Mouse (Mus musculus): ENCODE results near the gene Erp29. TPM values are rescaled to one million over a fixed set of nuclear protein-coding genes. Genes with fewer than 3 reads are reported as not detected.

Erp29 gene
- total RNA-seq, 2 experiments from 2014 or later, result 44.6 to 121 TPM

GRCm38 (mm10) chr5:121393402-121393801 lies 58.9 kb downstream of the Erp29 start:
- no peak for ATAC-seq (replicated peaks; ENCODE audit: low FRiP score, poor library complexity, severe bottlenecking)

GRCm38 (mm10) chr5:121392667-121393380 lies 59.5 kb downstream of the Erp29 start:
- peak; percentile 64 for ATAC-seq (replicated peaks; ENCODE audit: low FRiP score, poor library complexity, severe bottlenecking)

GRCm38 (mm10) chr5:121389691-121390090 lies 62.6 kb downstream of the Erp29 start:
- no peak for ATAC-seq (replicated peaks; ENCODE audit: low FRiP score, poor library complexity, severe bottlenecking)

- no peak for ATAC-seq (replicated peaks; ENCODE audit: low FRiP score, poor library complexity, severe bottlenecking)
Measured at GRCm38 (mm10) chr5:121389106-121389505, 63.2 kb downstream of the Erp29 start.

- ATAC-seq (replicated peaks; ENCODE audit: low FRiP score, poor library complexity, severe bottlenecking), result no peak
Measured at GRCm38 (mm10) chr5:121387126-121387525, 65.2 kb downstream of the Erp29 start.

- no peak for ATAC-seq (replicated peaks; ENCODE audit: low FRiP score, poor library complexity, severe bottlenecking)
Measured at GRCm38 (mm10) chr5:121386120-121386909, 66.0 kb downstream of the Erp29 start.

GRCm38 (mm10) chr5:121385461-121386119 lies 66.7 kb downstream of the Erp29 start, which contains the start of gene Trafd1:
TSS of gene Trafd1 (minus strand) at chr5:121385632.
- peak; percentile 91 for ATAC-seq (replicated peaks; ENCODE audit: low FRiP score, poor library complexity, severe bottlenecking)

- ATAC-seq (replicated peaks; ENCODE audit: low FRiP score, poor library complexity, severe bottlenecking), result peak; percentile 68
Measured at GRCm38 (mm10) chr5:121384757-121385460, 67.4 kb downstream of the Erp29 start.

GRCm38 (mm10) chr5:121383857-121384756 lies 68.2 kb downstream of the Erp29 start:
- ATAC-seq (replicated peaks; ENCODE audit: low FRiP score, poor library complexity, severe bottlenecking), result no peak

- no peak for ATAC-seq (replicated peaks; ENCODE audit: low FRiP score, poor library complexity, severe bottlenecking)
Measured at GRCm38 (mm10) chr5:121380692-121381091, 71.6 kb downstream of the Erp29 start.

- no peak for ATAC-seq (replicated peaks; ENCODE audit: low FRiP score, poor library complexity, severe bottlenecking)
Measured at GRCm38 (mm10) chr5:121378678-121379256, 73.5 kb downstream of the Erp29 start.

Other genes starting within 250 kb of the Erp29 start
- 559 and 902 TPM in 2 replicates for gene Rpl6, start 248.0 kb downstream of the Erp29 start, total RNA-seq (2015; ENCODE audit: low replicate concordance)
- gene Rpl6, start 248.0 kb downstream of the Erp29 start, total RNA-seq (2017; ENCODE audit: low replicate concordance), result 408 and 598 TPM in 2 replicates
- gene Hectd4, start 232.3 kb downstream of the Erp29 start, total RNA-seq (2015; ENCODE audit: low replicate concordance), result 338 and 374 TPM in 2 replicates
- gene Hectd4, start 232.3 kb downstream of the Erp29 start, total RNA-seq (2017; ENCODE audit: low replicate concordance), result 587 and 871 TPM in 2 replicates
- gene Trafd1, start 66.9 kb downstream of the Erp29 start, total RNA-seq (2015; ENCODE audit: low replicate concordance), result 19.4 and 30.3 TPM in 2 replicates
- gene Trafd1, start 66.9 kb downstream of the Erp29 start, total RNA-seq (2017; ENCODE audit: low replicate concordance), result 19.3 and 26.5 TPM in 2 replicates
- gene Naa25, start 54.6 kb downstream of the Erp29 start, total RNA-seq (2015; ENCODE audit: low replicate concordance), result 7.9 and 10.4 TPM in 2 replicates
- 14.2 and 16.6 TPM in 2 replicates for gene Naa25, start 54.6 kb downstream of the Erp29 start, total RNA-seq (2017; ENCODE audit: low replicate concordance)
- not detected in 2 replicates for gene Tmem116, start 613 bp downstream of the Erp29 start, total RNA-seq (2015; ENCODE audit: low replicate concordance)
- 0.42 and 1.4 TPM in 2 replicates for gene Tmem116, start 613 bp downstream of the Erp29 start, total RNA-seq (2017; ENCODE audit: low replicate concordance)
- not detected in 2 replicates for gene Adam1b, start 50.9 kb upstream of the Erp29 start, total RNA-seq (2015; ENCODE audit: low replicate concordance)
- gene Adam1b, start 50.9 kb upstream of the Erp29 start, total RNA-seq (2017; ENCODE audit: low replicate concordance), result not detected in 2 replicates
- gene Adam1a, start 93.0 kb upstream of the Erp29 start, total RNA-seq (2015; ENCODE audit: low replicate concordance), result 0.38 and 1.3 TPM in 2 replicates
- gene Adam1a, start 93.0 kb upstream of the Erp29 start, total RNA-seq (2017; ENCODE audit: low replicate concordance), result 0.85 and 1.4 TPM in 2 replicates
- not detected in 2 replicates for gene Gm42878, start 93.0 kb upstream of the Erp29 start, total RNA-seq (2015; ENCODE audit: low replicate concordance)
- 0.60 TPM in 1 of 2 replicates, not detected in the other for gene Gm42878, start 93.0 kb upstream of the Erp29 start, total RNA-seq (2017; ENCODE audit: low replicate concordance)
- 51.0 and 70.3 TPM in 2 replicates for gene Mapkapk5, start 93.4 kb upstream of the Erp29 start, total RNA-seq (2015; ENCODE audit: low replicate concordance)
- gene Mapkapk5, start 93.4 kb upstream of the Erp29 start, total RNA-seq (2017; ENCODE audit: low replicate concordance), result 36.1 and 43.6 TPM in 2 replicates
- gene Aldh2, start 141.3 kb upstream of the Erp29 start, total RNA-seq (2015; ENCODE audit: low replicate concordance), result 28.2 and 58.1 TPM in 2 replicates
- gene Aldh2, start 141.3 kb upstream of the Erp29 start, total RNA-seq (2017; ENCODE audit: low replicate concordance), result 96.6 and 99.4 TPM in 2 replicates
- 1.9 and 3.1 TPM in 2 replicates for gene Acad12, start 166.4 kb upstream of the Erp29 start, total RNA-seq (2015; ENCODE audit: low replicate concordance)
- 0.14 and 0.51 TPM in 2 replicates for gene Acad12, start 166.4 kb upstream of the Erp29 start, total RNA-seq (2017; ENCODE audit: low replicate concordance)
- gene Acad10, start 208.0 kb upstream of the Erp29 start, total RNA-seq (2015; ENCODE audit: low replicate concordance), result 2.1 and 3.7 TPM in 2 replicates
- 0.14 and 0.26 TPM in 2 replicates for gene Acad10, start 208.0 kb upstream of the Erp29 start, total RNA-seq (2017; ENCODE audit: low replicate concordance)
- gene Brap, start 208.1 kb upstream of the Erp29 start, total RNA-seq (2015; ENCODE audit: low replicate concordance), result 30.4 and 45.1 TPM in 2 replicates
- 67.0 and 88.8 TPM in 2 replicates for gene Brap, start 208.1 kb upstream of the Erp29 start, total RNA-seq (2017; ENCODE audit: low replicate concordance)

Measured in erythroblast, adult 5-6 weeks (primary cell).